Mouse (Mus musculus) heart, postnatal 0 days (tissue): ENCODE results near the gene 1700024P04Rik.

ENCODE experiments used
- CTCF ChIP-seq: IDR thresholded peaks from 2 replicates; pipeline ENCODE4 v1.5.1; 2016; ENCODE audit warnings: antibody characterized with exemption, control low read depth, low read depth
- EP300 ChIP-seq: IDR thresholded peaks from 2 replicates; pipeline ENCODE4 v1.6.1; 2016; ENCODE audit warnings: antibody characterized with exemption, low read depth

DNA sequence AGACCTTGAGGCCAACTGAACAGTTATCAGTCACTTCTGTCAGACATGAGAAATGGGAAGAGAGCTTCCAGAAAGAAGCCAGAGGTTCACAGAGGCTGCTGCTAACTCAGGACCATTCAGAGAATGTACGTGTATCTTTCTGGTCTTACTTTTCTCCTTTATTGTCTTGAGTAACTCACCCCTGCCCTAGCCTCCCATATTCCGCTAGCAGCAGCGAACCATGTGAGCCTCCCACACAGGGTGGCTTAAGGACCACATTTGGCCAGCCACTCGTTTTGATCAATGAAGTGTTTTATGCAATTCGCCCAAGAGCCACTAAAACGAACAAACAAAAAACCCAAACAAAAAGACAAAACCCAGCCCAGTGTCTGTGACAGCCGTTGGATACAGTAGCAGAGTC, 32.4 kb downstream of the 1700024P04Rik start:
- TF ChIP-seq CTCF (no peak), EP300 (no peak)
